Mouse (Mus musculus): Measurements from ENCODE around the gene Tmem170b. TPM values are rescaled to one million over a fixed set of nuclear protein-coding genes. Genes with fewer than 3 reads are reported as not detected.

The Tmem170b gene
- polyA plus RNA-seq, 1 experiment from 2014 or later = 10.7 TPM

- WGBS = 91% methylated on average over 3 of the region's 3 CpGs
- ATAC-seq (ENCODE audit: insufficient number of reproducible peaks, low FRiP score, low TSS enrichment, low read depth) (no peak), DNase-seq (ENCODE audit: low spot score) (no peak)
- Histone ChIP-seq H3K4me1 (ENCODE audit: control insufficient read depth, insufficient read depth, low read length) (no peaks in the 10 kb centered on the region), H3K9me3 (ENCODE audit: control insufficient read depth, low read length) (no peaks in the 10 kb centered on the region), H3K27me3 (ENCODE audit: control insufficient read depth, insufficient read depth, low read length) (no peaks in the 10 kb centered on the region), H3K9ac (ENCODE audit: low read length) (no peak overlapping the region), H3K36me3 (ENCODE audit: control insufficient read depth, insufficient read depth, low read length) (no peaks in the 10 kb centered on the region), H3K27ac (replicated peaks; ENCODE audit: low read depth, low read length) (no peak overlapping the region), H3K4me2 (ENCODE audit: low read depth, severe bottlenecking) (no peak overlapping the region), H3K4me3 (ENCODE audit: low read depth, low read length) (no peak overlapping the region)
Measured at GRCm38 (mm10) chr13:41675498-41675897, 69.8 kb downstream of the Tmem170b start.

- Histone ChIP-seq H3K36me3 (ENCODE audit: control insufficient read depth, insufficient read depth, low read length) (no peaks in the 10 kb centered on the region), H3K27me3 (ENCODE audit: control insufficient read depth, insufficient read depth, low read length) (no peaks in the 10 kb centered on the region), H3K27ac (replicated peaks; ENCODE audit: low read depth, low read length) (no peak overlapping the region), H3K4me2 (ENCODE audit: low read depth, severe bottlenecking) (no peak overlapping the region), H3K9ac (ENCODE audit: low read length) (no peak overlapping the region), H3K4me3 (ENCODE audit: low read depth, low read length) (no peak overlapping the region), H3K9me3 (ENCODE audit: control insufficient read depth, low read length) (no peaks in the 10 kb centered on the region), H3K4me1 (ENCODE audit: control insufficient read depth, insufficient read depth, low read length) (no peaks in the 10 kb centered on the region)
- no peak for DNase-seq (ENCODE audit: low spot score)
- 89% methylated on average over 9 of the region's 9 CpGs for WGBS
- ATAC-seq (ENCODE audit: insufficient number of reproducible peaks, low FRiP score, low TSS enrichment, low read depth) = no peak
Measured at GRCm38 (mm10) chr13:41675966-41676835, 70.5 kb downstream of the Tmem170b start.

GRCm38 (mm10) chr13:41676836-41677186 lies 71.1 kb downstream of the Tmem170b start:
- H3K27me3 ChIP-seq (ENCODE audit: control insufficient read depth, insufficient read depth, low read length) = no peaks in the 10 kb centered on the region
- H3K9me3 ChIP-seq (ENCODE audit: control insufficient read depth, low read length) = no peaks in the 10 kb centered on the region
- H3K36me3 ChIP-seq (ENCODE audit: control insufficient read depth, insufficient read depth, low read length) = no peaks in the 10 kb centered on the region
- WGBS = 65% methylated on average over 7 of the region's 7 CpGs
- no peak overlapping the region for H3K9ac ChIP-seq (ENCODE audit: low read length)
- no peak overlapping the region for H3K27ac ChIP-seq (replicated peaks; ENCODE audit: low read depth, low read length)
- DNase-seq (ENCODE audit: low spot score) = no peak
- no peaks in the 10 kb centered on the region for H3K4me1 ChIP-seq (ENCODE audit: control insufficient read depth, insufficient read depth, low read length)
- H3K4me3 ChIP-seq (ENCODE audit: low read depth, low read length) = no peak overlapping the region
- no peak overlapping the region for H3K4me2 ChIP-seq (ENCODE audit: low read depth, severe bottlenecking)
- no peak for ATAC-seq (ENCODE audit: insufficient number of reproducible peaks, low FRiP score, low TSS enrichment, low read depth)

GRCm38 (mm10) chr13:41680854-41681549 lies 75.3 kb downstream of the Tmem170b start:
- ATAC-seq (ENCODE audit: insufficient number of reproducible peaks, low FRiP score, low TSS enrichment, low read depth) (no peak), DNase-seq (ENCODE audit: low spot score) (no peak)
- H3K27ac ChIP-seq (replicated peaks; ENCODE audit: low read depth, low read length) = no peak overlapping the region
- WGBS = 80% methylated on average over 12 of the region's 12 CpGs
- H3K4me1 ChIP-seq (ENCODE audit: control insufficient read depth, insufficient read depth, low read length) = no peaks in the 10 kb centered on the region
- H3K27me3 ChIP-seq (ENCODE audit: control insufficient read depth, insufficient read depth, low read length) = no peaks in the 10 kb centered on the region
- no peaks in the 10 kb centered on the region for H3K9me3 ChIP-seq (ENCODE audit: control insufficient read depth, low read length)
- H3K9ac ChIP-seq (ENCODE audit: low read length) = no peak overlapping the region
- no peak overlapping the region for H3K4me3 ChIP-seq (ENCODE audit: low read depth, low read length)
- no peaks in the 10 kb centered on the region for H3K36me3 ChIP-seq (ENCODE audit: control insufficient read depth, insufficient read depth, low read length)
- H3K4me2 ChIP-seq (ENCODE audit: low read depth, severe bottlenecking) = no peak overlapping the region

GRCm38 (mm10) chr13:41682341-41683119 lies 76.8 kb downstream of the Tmem170b start:
- Histone ChIP-seq H3K27ac (replicated peaks; ENCODE audit: low read depth, low read length) (no peak overlapping the region), H3K9ac (ENCODE audit: low read length) (no peak overlapping the region), H3K27me3 (ENCODE audit: control insufficient read depth, insufficient read depth, low read length) (no peaks in the 10 kb centered on the region), H3K36me3 (ENCODE audit: control insufficient read depth, insufficient read depth, low read length) (no peaks in the 10 kb centered on the region), H3K4me1 (ENCODE audit: control insufficient read depth, insufficient read depth, low read length) (no peaks in the 10 kb centered on the region), H3K9me3 (ENCODE audit: control insufficient read depth, low read length) (no peaks in the 10 kb centered on the region), H3K4me3 (ENCODE audit: low read depth, low read length) (no peak overlapping the region), H3K4me2 (ENCODE audit: low read depth, severe bottlenecking) (no peak overlapping the region)
- 90% methylated on average over 12 of the region's 12 CpGs for WGBS
- ATAC-seq (ENCODE audit: insufficient number of reproducible peaks, low FRiP score, low TSS enrichment, low read depth) (no peak), DNase-seq (ENCODE audit: low spot score) (no peak)

- H3K27ac ChIP-seq (replicated peaks; ENCODE audit: low read depth, low read length) = no peak overlapping the region
- no peak overlapping the region for H3K4me3 ChIP-seq (ENCODE audit: low read depth, low read length)
- H3K9me3 ChIP-seq (ENCODE audit: control insufficient read depth, low read length) = no peaks in the 10 kb centered on the region
- no peaks in the 10 kb centered on the region for H3K27me3 ChIP-seq (ENCODE audit: control insufficient read depth, insufficient read depth, low read length)
- no peaks in the 10 kb centered on the region for H3K36me3 ChIP-seq (ENCODE audit: control insufficient read depth, insufficient read depth, low read length)
- H3K4me1 ChIP-seq (ENCODE audit: control insufficient read depth, insufficient read depth, low read length) = no peaks in the 10 kb centered on the region
- no peak overlapping the region for H3K4me2 ChIP-seq (ENCODE audit: low read depth, severe bottlenecking)
- ATAC-seq (ENCODE audit: insufficient number of reproducible peaks, low FRiP score, low TSS enrichment, low read depth) = no peak
- 85% methylated on average over 11 of the region's 11 CpGs for WGBS
- H3K9ac ChIP-seq (ENCODE audit: low read length) = no peak overlapping the region
- DNase-seq (ENCODE audit: low spot score) = no peak
Measured at GRCm38 (mm10) chr13:41683356-41684012, 77.8 kb downstream of the Tmem170b start.

GRCm38 (mm10) chr13:41685499-41685898 lies 79.8 kb downstream of the Tmem170b start:
- ATAC-seq (ENCODE audit: insufficient number of reproducible peaks, low FRiP score, low TSS enrichment, low read depth) = no peak
- no peak overlapping the region for H3K4me2 ChIP-seq (ENCODE audit: low read depth, severe bottlenecking)
- H3K27ac ChIP-seq (replicated peaks; ENCODE audit: low read depth, low read length) = no peak overlapping the region
- H3K9me3 ChIP-seq (ENCODE audit: control insufficient read depth, low read length) = no peaks in the 10 kb centered on the region
- no peaks in the 10 kb centered on the region for H3K4me1 ChIP-seq (ENCODE audit: control insufficient read depth, insufficient read depth, low read length)
- no peak overlapping the region for H3K4me3 ChIP-seq (ENCODE audit: low read depth, low read length)
- no peak for DNase-seq (ENCODE audit: low spot score)
- no peak overlapping the region for H3K9ac ChIP-seq (ENCODE audit: low read length)
- H3K36me3 ChIP-seq (ENCODE audit: control insufficient read depth, insufficient read depth, low read length) = no peaks in the 10 kb centered on the region
- WGBS = 75% methylated on average over 11 of the region's 11 CpGs
- no peaks in the 10 kb centered on the region for H3K27me3 ChIP-seq (ENCODE audit: control insufficient read depth, insufficient read depth, low read length)

- DNase-seq (ENCODE audit: low spot score) = no peak
- ATAC-seq (ENCODE audit: insufficient number of reproducible peaks, low FRiP score, low TSS enrichment, low read depth) = no peak
- Histone ChIP-seq H3K4me2 (ENCODE audit: low read depth, severe bottlenecking) (no peak overlapping the region), H3K4me3 (ENCODE audit: low read depth, low read length) (no peak overlapping the region), H3K9ac (ENCODE audit: low read length) (no peak overlapping the region), H3K9me3 (ENCODE audit: control insufficient read depth, low read length) (no peaks in the 10 kb centered on the region), H3K36me3 (ENCODE audit: control insufficient read depth, insufficient read depth, low read length) (no peaks in the 10 kb centered on the region), H3K27me3 (ENCODE audit: control insufficient read depth, insufficient read depth, low read length) (no peaks in the 10 kb centered on the region), H3K4me1 (ENCODE audit: control insufficient read depth, insufficient read depth, low read length) (no peaks in the 10 kb centered on the region), H3K27ac (replicated peaks; ENCODE audit: low read depth, low read length) (no peak overlapping the region)
- WGBS = 69% methylated on average over 6 of the region's 6 CpGs
Measured at GRCm38 (mm10) chr13:41689055-41689454, 83.3 kb downstream of the Tmem170b start.
